Mouse (Mus musculus): ENCODE measurements around the gene Pus7l. TPM values are rescaled to one million over a fixed set of nuclear protein-coding genes. Genes with fewer than 3 reads are reported as not detected.
"Not testable (repeated sequence)": the region's sequence is repeated elsewhere in the genome, so short reads cannot be mapped to it uniquely, and the experiment has no call there.

Gene Pus7l
- polyA plus RNA-seq, 1 experiment, result 5.2 TPM

- no peak for TF ChIP-seq POLR2A (IDR thresholded peaks at IDR 0.05; ENCODE audit: borderline replicate concordance, extremely low read depth, insufficient read depth, insufficient read length, poor library complexity, severe bottlenecking)
- peak; percentile 10; the same call in 1 of the 2 replicates for TF ChIP-seq CTCF (IDR thresholded peaks at IDR 0.05; ENCODE audit: borderline replicate concordance, extremely low read depth, insufficient read depth, insufficient read length)
- no peak for DNase-seq (ENCODE audit: low read depth)
Measured at GRCm38 (mm10) chr15:94495936-94496335, 47.4 kb downstream of the Pus7l start.

- DNase-seq (ENCODE audit: low read depth), result no peak
- TF ChIP-seq CTCF (IDR thresholded peaks at IDR 0.05; ENCODE audit: borderline replicate concordance, extremely low read depth, insufficient read depth, insufficient read length) (peak; percentile 3; the same call in 1 of the 2 replicates), POLR2A (IDR thresholded peaks at IDR 0.05; ENCODE audit: borderline replicate concordance, extremely low read depth, insufficient read depth, insufficient read length, poor library complexity, severe bottlenecking) (no peak)
Measured at GRCm38 (mm10) chr15:94494445-94494844, 48.9 kb downstream of the Pus7l start.

GRCm38 (mm10) chr15:94489433-94489832 is 53.9 kb downstream of the Pus7l start:
- DNase-seq (ENCODE audit: low read depth), result no peak
- no peak for TF ChIP-seq POLR2A (IDR thresholded peaks at IDR 0.05; ENCODE audit: borderline replicate concordance, extremely low read depth, insufficient read depth, insufficient read length, poor library complexity, severe bottlenecking)
- TF ChIP-seq CTCF (IDR thresholded peaks at IDR 0.05; ENCODE audit: borderline replicate concordance, extremely low read depth, insufficient read depth, insufficient read length), result no peak

GRCm38 (mm10) chr15:94488028-94488427 is 55.3 kb downstream of the Pus7l start:
- not testable (repeated sequence) for DNase-seq (ENCODE audit: low read depth)

GRCm38 (mm10) chr15:94482555-94482954 is 60.8 kb downstream of the Pus7l start:
- TF ChIP-seq POLR2A (IDR thresholded peaks at IDR 0.05; ENCODE audit: borderline replicate concordance, extremely low read depth, insufficient read depth, insufficient read length, poor library complexity, severe bottlenecking) (no peak), CTCF (IDR thresholded peaks at IDR 0.05; ENCODE audit: borderline replicate concordance, extremely low read depth, insufficient read depth, insufficient read length) (no peak)
- peak; percentile 71 for DNase-seq (ENCODE audit: low read depth)

- TF ChIP-seq POLR2A (IDR thresholded peaks at IDR 0.05; ENCODE audit: borderline replicate concordance, extremely low read depth, insufficient read depth, insufficient read length, poor library complexity, severe bottlenecking), result no peak
- no peak for TF ChIP-seq CTCF (IDR thresholded peaks at IDR 0.05; ENCODE audit: borderline replicate concordance, extremely low read depth, insufficient read depth, insufficient read length)
- DNase-seq (ENCODE audit: low read depth), result no peak
Measured at GRCm38 (mm10) chr15:94480792-94481191, 62.6 kb downstream of the Pus7l start.

GRCm38 (mm10) chr15:94480248-94480647 is 63.1 kb downstream of the Pus7l start:
- TF ChIP-seq POLR2A (IDR thresholded peaks at IDR 0.05; ENCODE audit: borderline replicate concordance, extremely low read depth, insufficient read depth, insufficient read length, poor library complexity, severe bottlenecking) (no peak), CTCF (IDR thresholded peaks at IDR 0.05; ENCODE audit: borderline replicate concordance, extremely low read depth, insufficient read depth, insufficient read length) (no peak)

GRCm38 (mm10) chr15:94479513-94480136 is 63.7 kb downstream of the Pus7l start:
- TF ChIP-seq POLR2A (IDR thresholded peaks at IDR 0.05; ENCODE audit: borderline replicate concordance, extremely low read depth, insufficient read depth, insufficient read length, poor library complexity, severe bottlenecking) (no peak), CTCF (IDR thresholded peaks at IDR 0.05; ENCODE audit: borderline replicate concordance, extremely low read depth, insufficient read depth, insufficient read length) (no peak)

More at GRCm38 (mm10) chr15:94480248-94480647, 63.1 kb downstream of the Pus7l start:
- DNase-seq (ENCODE audit: low read depth), result no peak

GRCm38 (mm10) chr15:94478706-94479105 is 64.6 kb downstream of the Pus7l start:
- no peak for TF ChIP-seq CTCF (IDR thresholded peaks at IDR 0.05; ENCODE audit: borderline replicate concordance, extremely low read depth, insufficient read depth, insufficient read length)
- no peak for TF ChIP-seq POLR2A (IDR thresholded peaks at IDR 0.05; ENCODE audit: borderline replicate concordance, extremely low read depth, insufficient read depth, insufficient read length, poor library complexity, severe bottlenecking)
- DNase-seq (ENCODE audit: low read depth), result peak; percentile 69

More at GRCm38 (mm10) chr15:94479513-94480136, 63.7 kb downstream of the Pus7l start:
- peak; percentile 89 for DNase-seq (ENCODE audit: low read depth)

GRCm38 (mm10) chr15:94477287-94477686 is 66.1 kb downstream of the Pus7l start:
- TF ChIP-seq CTCF (IDR thresholded peaks at IDR 0.05; ENCODE audit: borderline replicate concordance, extremely low read depth, insufficient read depth, insufficient read length) (no peak), POLR2A (IDR thresholded peaks at IDR 0.05; ENCODE audit: borderline replicate concordance, extremely low read depth, insufficient read depth, insufficient read length, poor library complexity, severe bottlenecking) (no peak)
- DNase-seq (ENCODE audit: low read depth), result peak; percentile 88

GRCm38 (mm10) chr15:94475975-94476374 is 67.4 kb downstream of the Pus7l start:
- TF ChIP-seq POLR2A (IDR thresholded peaks at IDR 0.05; ENCODE audit: borderline replicate concordance, extremely low read depth, insufficient read depth, insufficient read length, poor library complexity, severe bottlenecking) (no peak), CTCF (IDR thresholded peaks at IDR 0.05; ENCODE audit: borderline replicate concordance, extremely low read depth, insufficient read depth, insufficient read length) (no peak)
- DNase-seq (ENCODE audit: low read depth), result no peak

Other genes with a start within 250 kb of the Pus7l start
- gene Adamts20, start 78.1 kb downstream of the Pus7l start, polyA plus RNA-seq (2012; rRNA removed), result 4.6 and 5.0 TPM in 2 replicates
- 0.78 and 1.5 TPM in 2 replicates for gene Irak4, start 96 bp upstream of the Pus7l start, polyA plus RNA-seq (2012; rRNA removed)
- gene Twf1, start 46.3 kb upstream of the Pus7l start, polyA plus RNA-seq (2012; rRNA removed), result 53.0 and 54.2 TPM in 2 replicates
- gene Tmem117, start 85.7 kb upstream of the Pus7l start, polyA plus RNA-seq (2012; rRNA removed), result 1.0 and 2.8 TPM in 2 replicates